Mouse (Mus musculus): ENCODE results near the gene Foxr2.

Foxr2 gene

DNA sequence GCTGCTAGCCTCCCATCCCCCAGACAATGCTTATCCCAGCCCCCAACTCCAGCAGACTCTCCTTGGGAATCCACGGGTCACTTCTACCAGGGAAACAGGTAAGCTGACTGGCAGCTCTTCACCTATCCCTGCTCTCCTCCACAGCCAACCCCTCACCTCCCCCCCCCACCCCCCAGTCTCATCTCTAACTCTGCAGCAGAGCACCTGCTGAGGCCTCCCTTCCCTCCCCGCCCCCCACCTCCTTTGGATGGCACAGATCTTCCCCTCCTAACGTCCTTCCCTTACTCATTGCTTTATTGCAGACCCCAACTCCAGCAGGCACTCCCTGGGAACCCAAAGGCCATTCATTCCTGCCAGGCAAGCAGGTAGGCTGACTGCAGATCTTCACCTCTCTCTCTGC is at the start of gene Foxr2:
Foxr2 (plus strand) TSS at position 301 of the 400 bp plus-strand sequence.
- no peak for DNase-seq

DNA sequence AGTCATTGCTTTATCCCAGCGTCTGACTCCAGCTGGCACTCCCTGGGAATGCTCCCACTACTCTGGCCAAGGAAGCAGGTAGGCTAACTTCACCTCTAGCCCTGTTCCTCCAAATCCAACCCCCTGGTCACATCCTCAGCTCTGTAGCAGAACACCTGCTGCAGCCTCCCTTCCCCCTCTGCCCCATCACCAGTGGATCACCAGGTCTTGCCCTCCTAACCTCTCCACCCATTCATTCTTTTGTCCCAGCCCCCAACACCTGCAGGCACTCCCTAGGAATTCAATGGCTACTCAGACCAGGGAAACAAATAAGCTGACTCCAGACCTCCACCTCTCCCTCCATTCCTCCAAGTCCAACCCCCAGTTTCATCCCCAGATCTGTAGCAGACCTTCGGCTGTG is 427 bp downstream of the Foxr2 start:
- no peak for DNase-seq

DNA sequence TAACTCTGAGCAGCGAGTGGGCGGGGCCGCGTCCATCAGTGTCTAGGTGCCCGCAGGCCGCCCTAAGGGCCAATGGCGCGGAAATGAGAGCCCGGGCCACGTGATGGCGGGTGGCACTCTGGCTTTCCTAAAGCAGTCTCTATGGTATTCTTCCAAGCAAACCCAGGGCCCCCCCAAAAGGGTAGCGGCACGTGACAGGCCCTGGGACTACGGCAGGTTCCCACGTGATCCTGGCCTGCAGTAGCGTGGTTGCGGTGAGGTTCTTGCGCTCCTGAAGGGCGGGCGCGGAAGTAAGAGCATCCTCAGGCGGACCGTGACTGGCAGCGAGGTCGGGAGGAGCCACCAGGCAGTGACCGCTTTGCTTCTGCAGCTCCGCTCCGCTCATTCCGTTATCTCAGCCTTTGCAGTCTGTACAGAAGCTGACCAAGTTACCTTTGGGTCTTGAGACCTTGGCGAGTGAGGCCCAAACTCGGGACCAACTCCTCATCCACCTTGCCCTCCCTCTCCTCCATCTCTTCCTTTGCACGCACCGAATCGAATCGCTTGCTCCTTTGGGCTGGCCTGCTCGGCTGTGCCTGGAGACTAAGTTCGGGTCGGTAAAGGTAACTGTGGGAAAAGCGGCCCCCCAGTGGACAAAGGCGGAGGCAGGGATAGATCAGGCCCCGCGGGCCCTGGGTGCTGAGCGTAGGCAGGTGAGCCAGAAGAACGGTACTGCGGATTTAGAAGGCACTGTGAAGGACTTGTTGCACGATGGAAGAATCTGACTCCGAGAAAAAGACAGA is 21.3 kb downstream of the Foxr2 start, which contains the start of gene Rragb:
Rragb (plus strand) TSS at position 248 of the 782 bp plus-strand sequence.
- DNase-seq, result peak; percentile 96

GRCm38 (mm10) chrX:153142656-153143055 is 24.1 kb downstream of the Foxr2 start:
- DNase-seq, result no peak

DNA sequence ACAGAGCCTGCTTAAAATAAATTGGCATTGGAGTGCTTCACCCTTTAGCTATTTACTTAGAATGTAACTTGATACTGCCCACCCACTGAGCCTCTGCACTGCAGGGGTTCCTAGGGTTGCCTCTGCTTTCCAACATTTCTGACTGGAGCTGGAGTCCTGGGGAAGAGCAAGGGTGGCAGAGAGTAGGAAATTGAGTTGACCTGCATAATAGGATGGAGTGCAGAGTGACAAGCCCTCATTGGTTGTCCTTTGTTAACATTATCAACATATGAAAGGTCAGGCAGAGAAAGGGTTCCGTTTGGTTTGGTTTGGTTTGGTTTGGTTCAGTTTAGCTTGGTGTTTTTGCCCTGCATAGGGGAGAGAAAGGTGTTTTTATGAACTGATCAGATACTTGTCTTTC is 33.2 kb downstream of the Foxr2 start:
- no peak for DNase-seq

DNA sequence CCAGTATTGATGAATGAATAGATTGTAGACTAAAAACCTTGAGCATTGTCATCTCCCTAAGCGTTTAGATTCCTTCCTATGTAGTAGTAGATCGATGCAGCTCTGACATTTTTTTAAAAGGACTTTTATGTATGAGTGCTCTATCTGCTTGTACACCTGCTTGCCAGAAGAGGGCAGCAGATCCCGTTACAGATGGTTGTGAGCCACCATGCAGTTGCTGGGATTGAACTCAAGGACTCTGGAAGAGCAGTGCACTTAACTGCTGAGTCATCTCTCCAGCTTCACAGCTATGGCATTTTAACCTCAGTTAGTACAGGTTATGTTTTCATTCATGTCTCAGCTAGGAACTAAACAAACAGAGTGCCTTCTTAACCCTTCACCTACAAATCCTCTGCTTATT is 36.7 kb downstream of the Foxr2 start:
- DNase-seq, result no peak

- DNase-seq, result peak; percentile 1
Observed at GRCm38 (mm10) chrX:153174786-153175185, 56.2 kb downstream of the Foxr2 start.

DNA sequence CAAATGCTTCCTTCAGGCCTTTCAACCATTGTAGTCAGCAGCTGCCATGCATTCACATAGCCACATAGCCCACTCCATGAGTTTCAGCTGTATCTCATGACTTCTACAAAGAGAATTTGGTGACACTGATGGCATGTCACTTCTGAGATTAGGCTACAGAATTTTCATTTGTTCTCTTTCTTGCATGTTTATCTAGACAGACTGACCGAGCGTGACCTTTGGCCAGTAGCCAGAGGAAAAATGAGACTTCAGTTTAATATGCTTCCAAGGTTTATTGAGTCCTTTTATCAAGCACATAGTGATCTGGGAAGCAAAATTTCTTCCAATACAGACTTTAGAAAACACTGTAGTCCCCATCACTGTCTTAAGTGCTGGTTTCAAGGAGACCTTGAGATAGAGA is 63.6 kb downstream of the Foxr2 start:
- no peak for DNase-seq
